Mouse (Mus musculus) megakaryocyte, embryonic 14.5 days (primary cell): ENCODE data around the gene Ceacam16. TPM values are rescaled to one million over a fixed set of nuclear protein-coding genes. Genes with fewer than 3 reads are reported as not detected.

Experiments
- H3K27me3 ChIP-seq: replicated peaks from 2 replicates; pipeline ENCODE3; 2012; ENCODE audit warnings: inconsistent platforms
- H3K36me3 ChIP-seq: replicated peaks from 2 replicates; pipeline ENCODE3; 2012; ENCODE audit warnings: low read length, inconsistent platforms, mixed read lengths
- H3K4me1 ChIP-seq: 2 replicates; pipeline ENCODE4 v1.6.1; 2012; ENCODE audit warnings: inconsistent platforms
- H3K4me3 ChIP-seq: replicated peaks from 2 replicates; pipeline ENCODE3; 2012; ENCODE audit warnings: moderate library complexity, mild to moderate bottlenecking, inconsistent platforms
- H3K9me3 ChIP-seq: 2 replicates; pipeline ENCODE4 v1.6.1; 2012; ENCODE audit warnings: inconsistent platforms
- FLI1 ChIP-seq: IDR thresholded peaks from 2 replicates; pipeline ENCODE4 v1.6.1; 2012; ENCODE audit warnings: low read length, inconsistent platforms, mixed read lengths
- GATA1 ChIP-seq: IDR thresholded peaks from 3 replicates; pipeline ENCODE4 v1.6.1; 2012; ENCODE audit warnings: mixed read lengths, low read length, inconsistent platforms, borderline replicate concordance
- polyA plus RNA-seq: library from polyadenylated mRNA; stranded (reverse); fragments of >175 nt; gene quantifications from 2 replicates; pipeline ENCODE4 v1.2.3, GENCODE M21; 2012; ENCODE audit warnings: low replicate concordance; ENCODE audit not compliant: insufficient read depth

Ceacam16 gene
- polyA plus RNA-seq, 1 experiment = 2.0 TPM

GRCm38 (mm10) chr7:19817382-19818105, 43.6 kb downstream of the Ceacam16 start:
- TF ChIP-seq FLI1 = no peak
- TF ChIP-seq GATA1 = no peak
- H3K9me3 ChIP-seq = no peaks in the 10 kb centered on the region
- H3K27me3 ChIP-seq = no peaks in the 10 kb centered on the region
- H3K4me1 ChIP-seq = peaks cover 91% of the 10 kb centered on the region
- peaks cover 66% of the 10 kb centered on the region for H3K36me3 ChIP-seq
- H3K4me3 ChIP-seq = peak overlapping the region; percentile 91

- Histone ChIP-seq H3K27me3 (no peaks in the 10 kb centered on the region), H3K4me3 (peak overlapping the region; percentile 91), H3K4me1 (peaks cover 89% of the 10 kb centered on the region), H3K36me3 (peaks cover 78% of the 10 kb centered on the region), H3K9me3 (no peaks in the 10 kb centered on the region)
- TF ChIP-seq FLI1 (no peak), GATA1 (no peak)
Observed at GRCm38 (mm10) chr7:19816224-19816771, 44.8 kb downstream of the Ceacam16 start.

GRCm38 (mm10) chr7:19815296-19816223, 45.5 kb downstream of the Ceacam16 start:
- no peaks in the 10 kb centered on the region for H3K9me3 ChIP-seq
- peaks cover 86% of the 10 kb centered on the region for H3K4me1 ChIP-seq

GRCm38 (mm10) chr7:19813579-19814122, 47.4 kb downstream of the Ceacam16 start:
- Histone ChIP-seq H3K27me3 (no peaks in the 10 kb centered on the region), H3K9me3 (no peaks in the 10 kb centered on the region), H3K4me1 (peaks cover 75% of the 10 kb centered on the region), H3K4me3 (peak overlapping the region; percentile 9), H3K36me3 (peaks cover 81% of the 10 kb centered on the region)
- TF ChIP-seq FLI1 (no peak), GATA1 (no peak)

More at GRCm38 (mm10) chr7:19815296-19816223, 45.5 kb downstream of the Ceacam16 start:
- Histone ChIP-seq H3K4me3 (peak overlapping the region; percentile 91), H3K27me3 (no peaks in the 10 kb centered on the region), H3K36me3 (peaks cover 80% of the 10 kb centered on the region)
- TF ChIP-seq FLI1 (no peak), GATA1 (no peak)

GRCm38 (mm10) chr7:19813161-19813560, 47.9 kb downstream of the Ceacam16 start:
- Histone ChIP-seq H3K36me3 (peaks cover 81% of the 10 kb centered on the region), H3K4me3 (no peak overlapping the region), H3K9me3 (no peaks in the 10 kb centered on the region), H3K4me1 (peaks cover 72% of the 10 kb centered on the region), H3K27me3 (no peaks in the 10 kb centered on the region)
- no peak for TF ChIP-seq GATA1
- no peak for TF ChIP-seq FLI1

GRCm38 (mm10) chr7:19811114-19811513, 50.0 kb downstream of the Ceacam16 start:
- Histone ChIP-seq H3K4me1 (peaks cover 62% of the 10 kb centered on the region), H3K36me3 (peaks cover 92% of the 10 kb centered on the region), H3K9me3 (peaks cover 9% of the 10 kb centered on the region), H3K27me3 (no peaks in the 10 kb centered on the region), H3K4me3 (no peak overlapping the region)
- TF ChIP-seq GATA1 (no peak), FLI1 (no peak)

- Histone ChIP-seq H3K27me3 (no peaks in the 10 kb centered on the region), H3K36me3 (peaks cover 84% of the 10 kb centered on the region), H3K4me1 (peaks cover 44% of the 10 kb centered on the region), H3K4me3 (no peak overlapping the region), H3K9me3 (peaks cover 16% of the 10 kb centered on the region)
- TF ChIP-seq GATA1 = no peak
- TF ChIP-seq FLI1 = no peak
Observed at GRCm38 (mm10) chr7:19809369-19809768, 51.7 kb downstream of the Ceacam16 start.

- H3K4me1 ChIP-seq = peaks cover 37% of the 10 kb centered on the region
- peaks cover 16% of the 10 kb centered on the region for H3K9me3 ChIP-seq
- TF ChIP-seq GATA1 (no peak), FLI1 (no peak)
- peaks cover 55% of the 10 kb centered on the region for H3K36me3 ChIP-seq
- H3K27me3 ChIP-seq = peaks cover 3% of the 10 kb centered on the region
- no peak overlapping the region for H3K4me3 ChIP-seq
Observed at GRCm38 (mm10) chr7:19806356-19806969, 54.6 kb downstream of the Ceacam16 start.

GRCm38 (mm10) chr7:19802995-19803394, 58.1 kb downstream of the Ceacam16 start:
- Histone ChIP-seq H3K27me3 (peaks cover 3% of the 10 kb centered on the region), H3K4me3 (no peak overlapping the region), H3K9me3 (peaks cover 16% of the 10 kb centered on the region), H3K36me3 (peaks cover 20% of the 10 kb centered on the region), H3K4me1 (peaks cover 33% of the 10 kb centered on the region)
- TF ChIP-seq GATA1 (no peak), FLI1 (no peak)

Other genes starting within 250 kb of the Ceacam16 start
- 14.8 and 22.5 TPM in 2 replicates for gene Relb, start 231.9 kb downstream of the Ceacam16 start, polyA plus RNA-seq
- gene Clptm1, start 196.3 kb downstream of the Ceacam16 start, polyA plus RNA-seq = 153 and 336 TPM in 2 replicates
- gene Apoc2, start 183.4 kb downstream of the Ceacam16 start, polyA plus RNA-seq = 114 TPM in 1 of 2 replicates, not detected in the other
- not detected in 2 replicates for gene Gm44805, start 179.9 kb downstream of the Ceacam16 start, polyA plus RNA-seq
- 7.1 and 10.7 TPM in 2 replicates for gene Apoc4, start 179.8 kb downstream of the Ceacam16 start, polyA plus RNA-seq
- 31.2 and 454 TPM in 2 replicates for gene Apoc1, start 168.6 kb downstream of the Ceacam16 start, polyA plus RNA-seq
- 302 and 6,452 TPM in 2 replicates for gene Apoe, start 162.1 kb downstream of the Ceacam16 start, polyA plus RNA-seq
- gene Tomm40, start 145.9 kb downstream of the Ceacam16 start, polyA plus RNA-seq = 129 and 184 TPM in 2 replicates
- 4.0 and 6.8 TPM in 2 replicates for gene Nectin2, start 110.8 kb downstream of the Ceacam16 start, polyA plus RNA-seq
- gene Bcam, start 90.3 kb downstream of the Ceacam16 start, polyA plus RNA-seq = 0.58 and 1.6 TPM in 2 replicates
- gene Cblc, start 64.5 kb downstream of the Ceacam16 start, polyA plus RNA-seq = not detected in 2 replicates
- 183 and 210 TPM in 2 replicates for gene Bcl3, start 38.5 kb downstream of the Ceacam16 start, polyA plus RNA-seq
- gene Gm19345, start 9.3 kb downstream of the Ceacam16 start, polyA plus RNA-seq = 0.12 TPM in 1 of 2 replicates, not detected in the other
- not detected in 2 replicates for gene Ceacam19, start 26.7 kb upstream of the Ceacam16 start, polyA plus RNA-seq
- gene Pvr, start 59.9 kb upstream of the Ceacam16 start, polyA plus RNA-seq = 0.34 TPM in 1 of 2 replicates, not detected in the other
- not detected in 2 replicates for gene Igsf23, start 89.5 kb upstream of the Ceacam16 start, polyA plus RNA-seq
- gene Ceacam20, start 104.1 kb upstream of the Ceacam16 start, polyA plus RNA-seq = not detected in 2 replicates
- gene Nlrp9b, start 130.2 kb upstream of the Ceacam16 start, polyA plus RNA-seq = not detected in 2 replicates
- not detected in 2 replicates for gene Vmn1r91, start 238.4 kb upstream of the Ceacam16 start, polyA plus RNA-seq